Mouse (Mus musculus): ENCODE results near the gene Senp3. TPM values are rescaled to one million over a fixed set of nuclear protein-coding genes. Genes with fewer than 3 reads are reported as not detected.

Gene Senp3
- total RNA-seq, 2 experiments from 2014 or later: 96.9 to 103 TPM

Small RNAs within 50 kb of the gene (microRNA-seq; reads per million reads assigned to microRNA genes)
- gene Mir1934 (4.6 reads per million, percentile 16 among the genes with 10 or more reads in this experiment), gene Mir467f (not detected)

Other genes starting within 250 kb of the Senp3 start
- gene Dnah2, start 133.0 kb downstream of the Senp3 start, total RNA-seq (2021): 1 to 10 TPM; 4.2 to 5.7 TPM
- 100 to 1,000 TPM; 147 to 154 TPM for gene Efnb3, start 121.9 kb downstream of the Senp3 start, total RNA-seq (2021)
- gene Wrap53, start 101.8 kb downstream of the Senp3 start, total RNA-seq (2021): 1 to 10 TPM; 6.3 to 7.6 TPM
- 10 to 100 TPM; 20.5 to 26.1 TPM for gene Trp53, start 101.7 kb downstream of the Senp3 start, total RNA-seq (2021)
- gene Atp1b2, start 76.1 kb downstream of the Senp3 start, total RNA-seq (2021): 100 to 1,000 TPM; 395 to 416 TPM
- not detected for gene Shbg, start 64.2 kb downstream of the Senp3 start, total RNA-seq (2021)
- gene Sat2, start 60.1 kb downstream of the Senp3 start, total RNA-seq (2021): 10 to 100 TPM; 12.7 to 15.2 TPM
- 10 to 100 TPM; 92.0 to 99.4 TPM for gene Fxr2, start 49.1 kb downstream of the Senp3 start, total RNA-seq (2021)
- gene Sox15, start 26.8 kb downstream of the Senp3 start, total RNA-seq (2021): not detected
- 10 to 100 TPM; 87.3 to 95.6 TPM for gene Mpdu1, start 19.4 kb downstream of the Senp3 start, total RNA-seq (2021)
- gene Cd68, start 15.9 kb downstream of the Senp3 start, total RNA-seq (2021): 10 to 100 TPM; 11.6 to 12.2 TPM
- gene Eif4a1, start 9.7 kb downstream of the Senp3 start, total RNA-seq (2021): 100 to 1,000 TPM; 455 to 466 TPM
- 1 to 10 TPM in 1 of 2 experiments, under 1 TPM in 1; 0.39 to 1.6 TPM for gene Tnfsf13, start 3.7 kb upstream of the Senp3 start, total RNA-seq (2021)
- 1 to 10 TPM; 7.4 TPM for gene Tnfsf12, start 13.8 kb upstream of the Senp3 start, total RNA-seq (2021)
- gene Tnfsfm13, start 14.0 kb upstream of the Senp3 start, total RNA-seq (2021): 1 to 10 TPM in 1 of 2 experiments, under 1 TPM in 1; 0.81 to 1.5 TPM
- gene Polr2a, start 76.6 kb upstream of the Senp3 start, total RNA-seq (2021): 10 to 100 TPM; 52.1 to 52.9 TPM
- gene Slc35g3, start 79.9 kb upstream of the Senp3 start, total RNA-seq (2021): not detected
- gene Zbtb4, start 83.8 kb upstream of the Senp3 start, total RNA-seq (2021): 10 to 100 TPM; 57.1 to 67.6 TPM
- gene Chrnb1, start 113.9 kb upstream of the Senp3 start, total RNA-seq (2021): 1 to 10 TPM in 1 of 2 experiments, under 1 TPM in 1; 0.95 to 1.2 TPM
- 10 to 100 TPM; 20.0 to 21.5 TPM for gene Fgf11, start 119.8 kb upstream of the Senp3 start, total RNA-seq (2021)
- gene Tmem102, start 123.5 kb upstream of the Senp3 start, total RNA-seq (2021): not detected
- gene Gm39566, start 133.2 kb upstream of the Senp3 start, total RNA-seq (2021): not detected
- gene Spem2, start 136.4 kb upstream of the Senp3 start, total RNA-seq (2021): not detected
- gene Spem1, start 140.1 kb upstream of the Senp3 start, total RNA-seq (2021): under 1 TPM; 0.45 to 0.57 TPM
- 100 to 1,000 TPM; 268 to 274 TPM for gene Nlgn2, start 155.7 kb upstream of the Senp3 start, total RNA-seq (2021)
- gene Tmem256, start 156.4 kb upstream of the Senp3 start, total RNA-seq (2021): 100 to 1,000 TPM; 151 to 159 TPM
- 10 to 100 TPM; 28.4 to 32.2 TPM for gene Plscr3, start 164.3 kb upstream of the Senp3 start, total RNA-seq (2021)
- under 1 TPM; 0.11 to 0.14 TPM for gene Tnk1, start 176.6 kb upstream of the Senp3 start, total RNA-seq (2021)
- not detected for gene Tmem95, start 195.9 kb upstream of the Senp3 start, total RNA-seq (2021)
- gene Kctd11, start 199.3 kb upstream of the Senp3 start, total RNA-seq (2021): under 1 TPM; 0.57 to 0.62 TPM
- gene Acap1, start 213.5 kb upstream of the Senp3 start, total RNA-seq (2021): under 1 TPM; 0.15 to 0.26 TPM
- 1 to 10 TPM; 1.8 TPM for gene 2810408A11Rik, start 218.9 kb upstream of the Senp3 start, total RNA-seq (2021)
- gene Neurl4, start 219.0 kb upstream of the Senp3 start, total RNA-seq (2021): 100 to 1,000 TPM; 126 to 129 TPM
- 10 to 100 TPM; 24.8 to 25.7 TPM for gene Gps2, start 231.8 kb upstream of the Senp3 start, total RNA-seq (2021)
- gene Eif5a, start 239.9 kb upstream of the Senp3 start, total RNA-seq (2021): 100 to 1,000 TPM; 525 to 535 TPM

Measured in left cerebral cortex, postnatal 10 days (tissue).